Mouse (Mus musculus): ENCODE results near the gene Mrpl12. TPM values are rescaled to one million over a fixed set of nuclear protein-coding genes. Genes with fewer than 3 reads are reported as not detected.

The Mrpl12 gene
- total RNA-seq (2023): 36.0 TPM

GRCm38 (mm10) chr11:120484265-120484981 is at the start of gene Mrpl12:
Gene Mrpl12, plus strand, starts transcription at chr11:120484613.

GRCm38 (mm10) chr11:120437152-120437856 is 47.1 kb upstream of the Mrpl12 start, which contains the start of gene Nploc4:
Gene Nploc4, minus strand, starts transcription at chr11:120437708.

GRCm38 (mm10) chr11:120442344-120442743 is 42.1 kb upstream of the Mrpl12 start, which contains the start of gene Tspan10:
Gene Tspan10, plus strand, starts transcription at chr11:120442644.

GRCm38 (mm10) chr11:120453306-120453705 is 31.1 kb upstream of the Mrpl12 start, which contains the start of gene Pde6g:
Gene Pde6g, minus strand, starts transcription at chr11:120453500.

GRCm38 (mm10) chr11:120457772-120458751 is 26.4 kb upstream of the Mrpl12 start, which contains the start of the genes Oxld1 and Ccdc137:
Gene Oxld1, minus strand, starts transcription at chr11:120458068.
Gene Ccdc137, plus strand, starts transcription at chr11:120458115.

GRCm38 (mm10) chr11:120467051-120467735 is 17.2 kb upstream of the Mrpl12 start, which contains the start of gene Arl16:
Gene Arl16, minus strand, starts transcription at chr11:120467607.

GRCm38 (mm10) chr11:120491317-120492023 is 7.1 kb downstream of the Mrpl12 start, which contains the start of gene Slc25a10:
Gene Slc25a10, plus strand, starts transcription at chr11:120491840.

GRCm38 (mm10) chr11:120530085-120530964 is 45.9 kb downstream of the Mrpl12 start, which contains the start of gene Gcgr:
Gene Gcgr, plus strand, starts transcription at chr11:120530699.

Other genes starting within 250 kb of the Mrpl12 start
- 1,479 TPM for gene Actg1, start 136.1 kb upstream of the Mrpl12 start, total RNA-seq (2023)
- gene Fscn2, start 123.1 kb upstream of the Mrpl12 start, total RNA-seq (2023): not detected
- gene Faap100, start 105.8 kb upstream of the Mrpl12 start, total RNA-seq (2023): 19.7 TPM
- gene Nploc4, start 46.9 kb upstream of the Mrpl12 start, total RNA-seq (2023): 45.7 TPM
- 14.2 TPM for gene Tspan10, start 42.0 kb upstream of the Mrpl12 start, total RNA-seq (2023)
- gene Pde6g, start 31.1 kb upstream of the Mrpl12 start, total RNA-seq (2023): 0.77 TPM
- 2.9 TPM for gene Oxld1, start 26.5 kb upstream of the Mrpl12 start, total RNA-seq (2023)
- gene Ccdc137, start 26.5 kb upstream of the Mrpl12 start, total RNA-seq (2023): 28.4 TPM
- 10.8 TPM for gene Arl16, start 17.0 kb upstream of the Mrpl12 start, total RNA-seq (2023)
- 11.0 TPM for gene Slc25a10, start 7.2 kb downstream of the Mrpl12 start, total RNA-seq (2023)
- not detected for gene Gcgr, start 46.1 kb downstream of the Mrpl12 start, total RNA-seq (2023)
- gene Mcrip1, start 65.1 kb downstream of the Mrpl12 start, total RNA-seq (2023): 41.2 TPM
- not detected for gene Ppp1r27, start 66.5 kb downstream of the Mrpl12 start, total RNA-seq (2023)
- 159 TPM for gene P4hb, start 88.6 kb downstream of the Mrpl12 start, total RNA-seq (2023)
- gene Arhgdia, start 97.0 kb downstream of the Mrpl12 start, total RNA-seq (2023): 371 TPM
- gene Alyref, start 113.8 kb downstream of the Mrpl12 start, total RNA-seq (2023): 93.3 TPM
- gene Anapc11, start 113.8 kb downstream of the Mrpl12 start, total RNA-seq (2023): 84.8 TPM
- gene Npb, start 123.9 kb downstream of the Mrpl12 start, total RNA-seq (2023): 3.2 TPM
- 121 TPM for gene Pcyt2, start 133.3 kb downstream of the Mrpl12 start, total RNA-seq (2023)
- gene Sirt7, start 140.6 kb downstream of the Mrpl12 start, total RNA-seq (2023): 126 TPM
- 28.8 TPM for gene Mafg, start 149.0 kb downstream of the Mrpl12 start, total RNA-seq (2023)
- gene Pycr1, start 159.2 kb downstream of the Mrpl12 start, total RNA-seq (2023): 1.9 TPM
- not detected for gene Myadml2, start 163.5 kb downstream of the Mrpl12 start, total RNA-seq (2023)
- not detected for gene Notum, start 176.6 kb downstream of the Mrpl12 start, total RNA-seq (2023)
- gene Aspscr1, start 188.4 kb downstream of the Mrpl12 start, total RNA-seq (2023): 104 TPM
- 33.8 TPM for gene Cenpx, start 229.1 kb downstream of the Mrpl12 start, total RNA-seq (2023)
- gene Lrrc45, start 229.3 kb downstream of the Mrpl12 start, total RNA-seq (2023): 28.8 TPM
- 1.7 TPM for gene Rac3, start 236.9 kb downstream of the Mrpl12 start, total RNA-seq (2023)
- not detected for gene Dcxr, start 242.7 kb downstream of the Mrpl12 start, total RNA-seq (2023)
- gene Cbr2, start 247.5 kb downstream of the Mrpl12 start, total RNA-seq (2023): not detected

All from CD8-positive naive resting alpha-beta T cell, adult 57 days (primary cell).